ENCODE assay signal across 11 mouse cellular contexts in the genomic region with DNA sequence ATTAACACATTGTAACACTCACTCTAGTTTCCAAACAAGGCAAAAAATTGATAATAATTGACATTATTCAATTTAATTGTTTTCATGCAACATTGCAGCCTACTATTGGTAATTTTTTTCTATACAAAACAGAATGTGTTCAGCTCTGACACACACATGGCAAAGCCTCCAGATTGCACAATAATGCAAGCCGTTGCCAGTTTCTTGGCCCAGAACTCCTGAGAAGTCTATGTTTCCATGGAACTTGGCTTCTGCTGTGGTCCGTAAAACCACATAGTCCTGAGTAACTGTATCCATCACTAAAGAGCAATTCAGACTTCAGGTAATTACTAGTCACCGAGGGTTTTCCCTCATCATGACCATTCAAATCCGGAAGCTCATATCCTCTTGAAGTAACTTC.
A peak's percentile ranks its signal among the peaks of the same experiment; 100 is the strongest.
DNase-seq lines count a peak whose midpoint lies in the region; TF ChIP-seq lines count a peak whose summit lies in the region.
"Had no signal": no experiment of that assay in that cellular context is flagged by ENCODE, and none has a peak within 500 bp of the region (broad histone marks: within the 10 kb centered on the region; RNA-seq: fewer than 3 reads in every experiment).

No protein-coding gene starts in this region.

- intact Hi-C loops in gastrocnemius, adult 2 months (cut with DNase I), result no loop called here
- intact Hi-C loops in gastrocnemius, postnatal 14 days (cut with DNase I; ENCODE audit: low total_unique reads), result no loop called here

- DNase-seq in gastrocnemius, adult 2 months, result peak; percentile 53
- DNase-seq in gastrocnemius, postnatal 14 days, result no peak
- peak; percentile 4 for DNase-seq in ovary, postnatal 36 days (ENCODE audit: low spot score)
- no peak for DNase-seq in ovary, postnatal 10 days (ENCODE audit: low spot score)
- peak; percentile 7 to 59 for DNase-seq in heart, adult 9 months (ENCODE audit: low spot score in 2 of 2)
- peak; percentile 68 for DNase-seq in lung, postnatal 36 days
- no peak for DNase-seq in cerebellum, postnatal 14 days
- DNase-seq in thymus, postnatal 14 days, result no peak
- DNase-seq: cerebellum, postnatal 25 days; thymus, postnatal 25 days had no signal

- TF ChIP-seq CTCF in gastrocnemius, adult 2 months (IDR thresholded peaks at IDR 0.05), result no peak

- no peak overlapping the region for H3K27ac ChIP-seq in gastrocnemius, adult 2 months
- H3K27ac ChIP-seq: limb, embryonic 12.5 days had no signal

- no peak overlapping the region for H3K4me3 ChIP-seq in gastrocnemius, adult 2 months
- H3K4me3 ChIP-seq: limb, embryonic 12.5 days had no signal

Comparison
In these comparisons a context has a peak if more than half of its experiments do, and no peak if none do; other contexts are left out.
1. DNase-seq: peak in gastrocnemius, adult 2 months (single experiment), ovary, postnatal 36 days (single experiment), heart, adult 9 months (2 of 2) and lung, postnatal 36 days (single experiment); none in gastrocnemius, postnatal 14 days (single experiment), ovary, postnatal 10 days (single experiment), cerebellum, postnatal 14 days (0 of 2) and thymus, postnatal 14 days (single experiment).